Mouse (Mus musculus) erythroblast, embryonic 14.5 days (primary cell): Measurements from ENCODE around the gene Qrich1. TPM values are rescaled to one million over a fixed set of nuclear protein-coding genes. Genes with fewer than 3 reads are reported as not detected.

Source experiments
- H3K27me3 ChIP-seq: 2 replicates; pipeline ENCODE4 v1.6.1; 2012; ENCODE audit warnings: inconsistent platforms; ENCODE audit not compliant: control insufficient read depth
- H3K36me3 ChIP-seq: 2 replicates; pipeline ENCODE4 v1.6.1; 2012; ENCODE audit warnings: mild to moderate bottlenecking, inconsistent platforms; ENCODE audit not compliant: control insufficient read depth
- H3K4me1 ChIP-seq: 2 replicates; pipeline ENCODE4 v1.6.1; 2012; ENCODE audit warnings: inconsistent platforms; ENCODE audit not compliant: control insufficient read depth
- H3K4me3 ChIP-seq: replicated peaks from 2 replicates; pipeline ENCODE3; 2012; ENCODE audit warnings: moderate library complexity, mild to moderate bottlenecking, inconsistent platforms
- H3K9me3 ChIP-seq: 2 replicates; pipeline ENCODE4 v1.6.1; 2012; ENCODE audit warnings: low read length, inconsistent platforms, mixed read lengths; ENCODE audit not compliant: control insufficient read depth
- GATA1 ChIP-seq: IDR thresholded peaks from 2 replicates; pipeline ENCODE4 v1.6.1; 2012; ENCODE audit warnings: low read length, inconsistent platforms, mixed read lengths
- TAL1 ChIP-seq: IDR thresholded peaks from 3 replicates; pipeline ENCODE4 v1.6.1; 2012; ENCODE audit warnings: low read length, inconsistent platforms, mixed read lengths
- polyA plus RNA-seq: library from polyadenylated mRNA; stranded (reverse); fragments of >175 nt; gene quantifications from 2 replicates; pipeline ENCODE4 v1.2.3, GENCODE M21; 2012

The Qrich1 gene
- polyA plus RNA-seq, 1 experiment = 3.5 TPM

GRCm38 (mm10) chr9:108573774-108574690 lies 57.4 kb downstream of the Qrich1 start:
- H3K36me3 ChIP-seq = peaks cover 62% of the 10 kb centered on the region
- H3K4me1 ChIP-seq = peaks cover 57% of the 10 kb centered on the region
- no peaks in the 10 kb centered on the region for H3K9me3 ChIP-seq
- no peak overlapping the region for H3K4me3 ChIP-seq
- no peak for TF ChIP-seq GATA1
- no peak for TF ChIP-seq TAL1
- no peaks in the 10 kb centered on the region for H3K27me3 ChIP-seq

GRCm38 (mm10) chr9:108574921-108575320 lies 58.3 kb downstream of the Qrich1 start:
- no peak for TF ChIP-seq GATA1
- TF ChIP-seq TAL1 = no peak
- Histone ChIP-seq H3K27me3 (no peaks in the 10 kb centered on the region), H3K9me3 (no peaks in the 10 kb centered on the region), H3K4me1 (peaks cover 57% of the 10 kb centered on the region), H3K36me3 (peaks cover 62% of the 10 kb centered on the region), H3K4me3 (no peak overlapping the region)

- H3K36me3 ChIP-seq = peaks cover 61% of the 10 kb centered on the region
- no peaks in the 10 kb centered on the region for H3K27me3 ChIP-seq
- H3K9me3 ChIP-seq = no peaks in the 10 kb centered on the region
- peaks cover 50% of the 10 kb centered on the region for H3K4me1 ChIP-seq
- no peak for TF ChIP-seq TAL1
- no peak for TF ChIP-seq GATA1
- no peak overlapping the region for H3K4me3 ChIP-seq
These were observed 59.0 kb downstream of the Qrich1 start for GRCm38 (mm10) chr9:108575321-108576297.

GRCm38 (mm10) chr9:108577025-108577424 lies 60.4 kb downstream of the Qrich1 start:
- peaks cover 39% of the 10 kb centered on the region for H3K4me1 ChIP-seq
- H3K9me3 ChIP-seq = no peaks in the 10 kb centered on the region
- H3K36me3 ChIP-seq = peaks cover 47% of the 10 kb centered on the region
- TF ChIP-seq GATA1 (no peak), TAL1 (no peak)
- H3K4me3 ChIP-seq = no peak overlapping the region
- H3K27me3 ChIP-seq = no peaks in the 10 kb centered on the region

- Histone ChIP-seq H3K36me3 (peaks cover 37% of the 10 kb centered on the region), H3K4me1 (peaks cover 39% of the 10 kb centered on the region), H3K9me3 (no peaks in the 10 kb centered on the region), H3K27me3 (no peaks in the 10 kb centered on the region), H3K4me3 (peak overlapping the region; percentile 79)
- TF ChIP-seq TAL1 = no peak
- no peak for TF ChIP-seq GATA1
These were observed 61.4 kb downstream of the Qrich1 start for GRCm38 (mm10) chr9:108577934-108578544.

GRCm38 (mm10) chr9:108578545-108579343 lies 62.1 kb downstream of the Qrich1 start, which contains the start of gene Wdr6:
TSS of gene Wdr6 (minus strand) at chr9:108578739.
- peaks cover 38% of the 10 kb centered on the region for H3K4me1 ChIP-seq
- no peaks in the 10 kb centered on the region for H3K9me3 ChIP-seq
- H3K36me3 ChIP-seq = peaks cover 30% of the 10 kb centered on the region
- TF ChIP-seq TAL1 = no peak
- TF ChIP-seq GATA1 = no peak
- H3K4me3 ChIP-seq = peak within 1 kb of the TSS; percentile 79
- no peaks in the 10 kb centered on the region for H3K27me3 ChIP-seq

GRCm38 (mm10) chr9:108579344-108579690 lies 62.7 kb downstream of the Qrich1 start:
- Histone ChIP-seq H3K4me1 (peaks cover 33% of the 10 kb centered on the region), H3K36me3 (peaks cover 24% of the 10 kb centered on the region), H3K4me3 (peak overlapping the region; percentile 79), H3K9me3 (no peaks in the 10 kb centered on the region), H3K27me3 (no peaks in the 10 kb centered on the region)
- TF ChIP-seq GATA1 (no peak), TAL1 (no peak)

GRCm38 (mm10) chr9:108587571-108588180 lies 71.1 kb downstream of the Qrich1 start:
- no peaks in the 10 kb centered on the region for H3K36me3 ChIP-seq
- no peaks in the 10 kb centered on the region for H3K9me3 ChIP-seq
- TF ChIP-seq GATA1 (no peak), TAL1 (no peak)
- peaks cover 9% of the 10 kb centered on the region for H3K4me1 ChIP-seq
- no peaks in the 10 kb centered on the region for H3K27me3 ChIP-seq
- no peak overlapping the region for H3K4me3 ChIP-seq
